Mouse (Mus musculus) adrenal gland, adult 18-20 months (tissue): Measurements from ENCODE around the gene Rnd3. TPM values are rescaled to one million over a fixed set of nuclear protein-coding genes. Genes with fewer than 3 reads are reported as not detected.
A peak's percentile ranks its signal among the peaks of the same experiment; 100 is the strongest.

Experiments
- DNase-seq, 2 experiments: peaks; one replicate each; pipeline ENCODE4 v3.0.0; 2021 to 2022; ENCODE audit warnings: low spot score in 2 of 2
- long read RNA-seq, 2 experiments: library from polyadenylated mRNA; stranded (forward); transcript quantifications; one replicate each; pipeline ENCODE4 v2.0.0; 2021
- total RNA-seq, 2 experiments: library from RNA; stranded (reverse); gene quantifications; 1 replicate in 1 of 2; 2 replicates in 1 of 2; pipeline ENCODE4 v1.2.3; 2021

Gene Rnd3
- total RNA-seq: 10 to 100 TPM; 33.9 to 35.3 TPM
- long read RNA-seq, experiment 1, transcript Rnd3-201 (5 exons, 2,828 nt): major isoform, 21 of 21 reads
- long read RNA-seq, experiment 1, partial matches to known transcripts: 0 of 21 reads
- long read RNA-seq, experiment 1, other reads (novel, unspliced or antisense): 0 of 21 reads
- long read RNA-seq, experiment 2, transcript Rnd3-201 (5 exons, 2,828 nt): major isoform, 25 of 27 reads
- long read RNA-seq, experiment 2, partial matches to known transcripts: 2 of 27 reads
- long read RNA-seq, experiment 2, other reads (novel, unspliced or antisense): 0 of 27 reads

GRCm38 (mm10) chr2:51148975-51149374 lies at the start of gene Rnd3:
TSS of gene Rnd3 (minus strand) at chr2:51149111.
- peak; percentile 94 to 95 for DNase-seq

GRCm38 (mm10) chr2:51192319-51192718 lies 43.4 kb upstream of the Rnd3 start:
- no peak for DNase-seq

DNA sequence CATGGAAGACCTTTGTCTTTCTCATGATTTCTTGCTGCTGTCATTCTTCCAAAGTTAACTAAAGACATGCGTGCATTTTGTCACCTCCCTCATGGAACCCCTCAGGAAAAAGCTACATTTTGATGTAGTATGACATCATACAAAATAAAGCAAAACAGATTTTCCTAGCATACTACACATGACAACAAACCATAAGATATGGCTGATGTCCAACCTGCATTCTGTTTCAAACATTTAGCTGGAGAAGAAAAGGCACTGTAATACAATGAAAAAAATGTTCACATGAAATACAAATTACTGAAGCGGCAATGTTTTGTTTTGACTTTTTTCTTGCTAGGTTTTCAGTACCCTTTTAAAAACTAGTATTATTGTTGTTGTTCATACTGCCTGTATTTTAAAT lies 36.9 kb upstream of the Rnd3 start:
- no peak for DNase-seq

GRCm38 (mm10) chr2:51182990-51183389 lies 34.1 kb upstream of the Rnd3 start:
- no peak for DNase-seq

GRCm38 (mm10) chr2:51181376-51181775 lies 32.5 kb upstream of the Rnd3 start:
- DNase-seq: no peak

DNA sequence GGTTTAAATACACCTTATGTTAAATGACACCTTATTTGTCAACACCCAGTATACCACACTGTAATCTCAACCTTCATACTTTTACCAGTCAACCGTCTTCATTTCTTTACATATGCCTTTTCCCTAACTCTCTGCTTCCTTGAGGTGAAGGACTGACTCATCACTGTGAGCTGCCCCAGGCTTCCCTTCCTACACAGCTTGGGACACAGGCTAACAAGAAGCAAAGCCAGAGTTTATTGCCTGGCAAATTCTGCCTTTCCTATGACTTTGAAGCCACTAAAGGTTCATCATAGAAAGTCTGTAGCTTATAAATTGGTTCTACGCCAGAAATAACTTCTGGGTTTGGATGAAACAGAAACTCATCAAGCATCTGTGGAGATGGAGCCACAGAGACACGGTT lies 30.2 kb upstream of the Rnd3 start:
- no peak for DNase-seq

DNA sequence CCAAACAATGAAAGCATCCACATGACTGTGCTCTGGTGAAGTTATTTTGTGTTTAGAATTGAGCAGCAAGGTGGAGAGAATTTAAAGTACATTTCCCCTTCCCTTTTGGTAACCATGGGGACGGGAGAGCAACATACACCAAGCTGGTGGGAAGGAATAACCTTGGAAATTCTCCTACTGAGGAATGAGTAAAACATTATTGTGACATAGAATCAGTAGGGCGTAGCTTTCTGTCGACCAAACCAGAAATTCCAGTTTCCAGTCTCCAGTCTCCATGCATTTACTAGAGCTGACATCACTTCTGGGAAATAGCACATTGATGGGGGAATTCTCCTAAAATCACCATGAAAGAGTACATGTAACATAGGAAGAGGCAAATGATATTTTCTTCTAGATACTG lies 28.7 kb upstream of the Rnd3 start:
- DNase-seq: no peak

DNA sequence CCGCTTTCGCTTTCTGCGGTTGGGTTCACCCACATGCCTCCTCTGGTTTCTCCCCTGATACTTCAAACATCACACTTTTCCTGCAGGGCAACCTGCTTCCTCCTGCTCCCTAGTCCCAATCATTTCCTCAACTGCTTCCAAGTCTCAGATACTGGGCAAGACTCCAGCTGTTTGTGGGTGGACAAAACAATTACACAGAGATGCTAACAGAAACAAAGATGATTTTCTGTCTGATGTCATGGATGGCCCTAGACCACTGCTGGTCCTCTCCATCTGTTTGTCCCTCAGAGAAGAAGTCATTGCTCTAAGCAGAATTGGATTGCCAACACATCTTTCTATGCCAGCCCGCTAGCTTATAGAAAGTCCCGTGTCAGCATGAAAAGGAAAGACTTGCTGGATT lies 26.4 kb upstream of the Rnd3 start:
- DNase-seq: no peak

DNA sequence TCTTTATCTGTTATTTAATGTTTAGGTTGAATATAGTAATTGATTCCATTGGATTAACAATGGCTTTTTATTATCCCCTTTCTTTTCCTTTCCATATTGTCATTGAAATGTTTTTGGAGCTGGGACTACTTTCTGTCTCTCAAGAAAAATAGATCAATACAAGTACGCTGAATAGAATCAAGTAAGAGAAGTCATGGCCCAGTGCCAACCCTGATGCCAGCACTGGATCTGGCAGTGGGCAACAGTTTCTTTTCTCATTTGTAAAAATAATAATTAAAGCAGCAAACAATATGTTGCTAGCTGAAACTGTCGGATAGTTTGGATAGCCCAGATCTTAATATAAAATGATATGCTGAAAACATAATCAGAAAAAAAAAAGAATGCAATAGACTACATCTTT lies 12.2 kb upstream of the Rnd3 start:
- DNase-seq: no peak

- DNase-seq: peak; percentile 37 to 50
Measured at GRCm38 (mm10) chr2:51148454-51148853, 457 bp downstream of the Rnd3 start.

GRCm38 (mm10) chr2:51148065-51148407 lies 875 bp downstream of the Rnd3 start:
- no peak for DNase-seq

- peak; percentile 78 to 80 for DNase-seq
Measured at GRCm38 (mm10) chr2:51147318-51148064, 1.4 kb downstream of the Rnd3 start.

DNA sequence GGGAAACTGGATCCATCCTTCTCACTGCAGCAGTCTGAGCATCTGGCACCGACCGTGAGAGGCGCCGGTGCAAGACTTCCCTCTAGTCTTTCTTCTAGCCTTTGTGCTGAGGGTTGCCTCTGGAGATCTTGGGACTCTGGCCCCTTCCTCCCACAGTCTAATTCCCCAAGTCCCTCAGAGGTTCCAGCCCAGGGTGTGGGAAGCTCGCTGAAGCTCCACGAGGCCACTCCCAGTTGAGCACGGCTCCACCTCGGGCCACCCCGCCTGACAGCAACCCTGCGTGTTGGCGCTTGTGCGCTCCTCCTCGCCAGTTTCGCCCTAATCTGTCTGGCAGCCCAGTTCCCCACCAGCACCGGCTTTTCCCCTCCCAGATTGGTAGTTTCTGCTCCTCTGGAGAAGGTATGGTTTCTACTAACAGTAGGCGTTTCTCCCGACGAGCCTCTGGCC lies 2.0 kb downstream of the Rnd3 start:
- DNase-seq: peak; percentile 77

DNA sequence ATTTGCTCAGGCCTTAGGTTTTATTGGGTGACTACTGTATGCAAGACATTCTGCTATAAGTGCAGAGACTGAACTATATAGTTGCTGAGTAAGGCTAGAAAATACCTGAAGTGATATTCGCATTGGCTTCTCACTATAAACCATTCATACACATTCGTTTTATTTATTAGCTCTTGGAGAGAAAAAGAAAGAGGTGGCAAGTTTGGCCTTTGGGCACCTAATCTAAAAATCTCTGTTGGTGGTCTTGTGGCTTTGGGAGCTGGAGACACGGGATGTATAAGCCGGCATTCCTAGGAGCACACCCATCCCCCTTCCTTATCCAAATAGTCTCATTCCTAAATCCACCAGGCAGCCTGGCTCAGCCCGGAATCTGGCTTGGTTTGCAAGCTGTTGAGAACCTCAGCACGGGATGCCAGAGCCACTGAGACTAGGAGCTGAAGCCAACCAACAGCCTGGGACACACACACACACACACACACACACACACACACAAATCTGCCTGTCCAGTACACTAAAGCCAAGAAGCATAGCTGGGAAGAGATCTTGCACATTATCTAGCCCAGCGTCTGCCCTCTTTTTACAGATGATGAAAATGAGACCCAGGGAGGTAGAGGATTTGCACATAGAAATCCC lies 3.0 kb downstream of the Rnd3 start:
- DNase-seq: peak in 1 of 2 experiments; percentile 30

GRCm38 (mm10) chr2:51144380-51145120 lies 4.4 kb downstream of the Rnd3 start:
- DNase-seq: no peak

DNA sequence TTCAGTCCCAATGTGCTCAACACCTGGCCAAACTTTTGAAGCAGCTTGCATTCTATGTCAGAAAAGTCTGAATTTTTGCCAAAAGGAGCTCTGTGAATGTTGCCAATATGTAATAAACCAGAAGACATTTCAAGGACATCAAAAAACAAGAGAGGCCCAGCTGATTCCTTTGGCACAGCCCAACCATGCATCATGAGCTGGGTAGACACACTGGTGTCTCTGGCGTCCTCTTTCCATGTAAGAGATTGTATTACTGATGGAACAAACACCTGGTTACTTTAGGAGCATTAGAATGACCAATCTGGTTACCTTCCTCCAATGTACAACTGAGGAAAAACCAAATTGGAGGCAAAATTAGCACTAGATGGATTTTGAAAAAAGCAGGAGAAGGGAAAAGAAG lies 6.5 kb downstream of the Rnd3 start:
- DNase-seq: no peak

GRCm38 (mm10) chr2:51141345-51141744 lies 7.6 kb downstream of the Rnd3 start:
- DNase-seq: no peak

- no peak for DNase-seq
Measured at GRCm38 (mm10) chr2:51140486-51140885, 8.4 kb downstream of the Rnd3 start.

GRCm38 (mm10) chr2:51139912-51140446 lies 8.9 kb downstream of the Rnd3 start:
- no peak for DNase-seq

DNA sequence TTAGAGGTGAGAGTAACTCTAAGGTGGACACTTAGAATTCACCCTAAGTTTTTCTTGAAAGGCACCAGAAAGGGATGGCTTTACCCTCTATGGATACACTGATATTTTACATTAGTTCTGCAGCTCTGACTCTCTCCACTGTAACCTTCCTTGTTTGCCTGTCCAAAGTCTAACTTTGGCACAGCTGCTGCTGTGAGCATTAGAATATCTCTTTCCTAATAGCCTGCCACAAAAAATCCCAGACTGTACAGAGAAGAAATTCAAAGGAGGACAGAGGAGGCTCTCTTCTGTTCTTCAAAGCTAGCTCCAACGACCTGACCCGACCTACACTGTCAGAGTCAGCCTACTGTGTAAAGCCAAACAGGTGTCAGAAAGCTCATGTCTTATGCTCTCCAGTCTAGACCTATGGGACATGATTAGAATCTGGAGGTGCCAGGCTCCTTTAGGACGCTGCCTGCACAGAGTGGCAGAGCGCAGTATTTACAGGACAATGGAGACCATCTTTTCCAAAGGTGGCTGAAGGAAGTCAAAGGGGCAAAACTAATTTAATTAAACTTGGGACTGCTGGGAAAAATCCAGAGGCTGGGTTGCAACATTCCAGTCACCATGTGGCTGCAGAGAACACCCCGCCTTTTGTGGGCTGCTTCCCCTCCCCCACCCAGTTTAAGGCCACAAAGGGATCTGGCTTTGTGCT lies 9.5 kb downstream of the Rnd3 start:
- no peak for DNase-seq

GRCm38 (mm10) chr2:51137726-51138125 lies 11.2 kb downstream of the Rnd3 start:
- no peak for DNase-seq
